Mouse (Mus musculus): ENCODE measurements around the gene Higd1a.

The Higd1a gene

GRCm38 (mm10) chr9:121802747-121803146 is 55.4 kb downstream of the Higd1a start:
- no peak for DNase-seq (ENCODE audit: extremely low read depth, insufficient read length, low spot score)

- DNase-seq (ENCODE audit: extremely low read depth, insufficient read length, low spot score) = no peak
These were observed 59.2 kb downstream of the Higd1a start for GRCm38 (mm10) chr9:121798887-121799520.
